Mouse (Mus musculus): ENCODE results near the gene Nckap5. TPM values are rescaled to one million over a fixed set of nuclear protein-coding genes. Genes with fewer than 3 reads are reported as not detected.

Nckap5 gene
- total and polyA plus RNA-seq, 2 experiments = 0.37 to 0.70 TPM

GRCm38 (mm10) chr1:126504717-126505116 lies 325.9 kb downstream of the Nckap5 start:
- TF ChIP-seq POLR2A (IDR thresholded peaks at IDR 0.05; ENCODE audit: extremely low read depth, insufficient read depth, low read length) (no peak), CTCF (IDR thresholded peaks at IDR 0.05; ENCODE audit: low read depth, low read length) (no peak)
- no peaks in the 10 kb centered on the region for H3K79me2 ChIP-seq (ENCODE audit: control insufficient read depth, insufficient read depth, low read length)

GRCm38 (mm10) chr1:126502741-126503140 lies 327.9 kb downstream of the Nckap5 start:
- Histone ChIP-seq H3K9ac (ENCODE audit: low read depth, low read length) (no peak overlapping the region), H3K4me3 (ENCODE audit: insufficient read depth, low read depth, low read length) (no peak overlapping the region), H3K79me2 (ENCODE audit: control insufficient read depth, insufficient read depth, low read length) (no peaks in the 10 kb centered on the region), H3K36me3 (ENCODE audit: control insufficient read depth, insufficient read depth, low read length) (no peaks in the 10 kb centered on the region), H3K27me3 (ENCODE audit: control insufficient read depth, insufficient read depth, low read length) (no peaks in the 10 kb centered on the region), H3K4me1 (ENCODE audit: control insufficient read depth, insufficient read depth, low read length) (no peaks in the 10 kb centered on the region), H3K27ac (replicated peaks; ENCODE audit: insufficient read depth, low read depth, low read length) (no peak overlapping the region)
- 69% methylated on average over 2 of the region's 2 CpGs for WGBS
- no peak for DNase-seq (ENCODE audit: extremely low read depth, low read depth, low spot score)
- TF ChIP-seq POLR2A (IDR thresholded peaks at IDR 0.05; ENCODE audit: extremely low read depth, insufficient read depth, low read length) = no peak

More at GRCm38 (mm10) chr1:126504717-126505116, 325.9 kb downstream of the Nckap5 start:
- H3K4me3 ChIP-seq (ENCODE audit: insufficient read depth, low read depth, low read length) = no peak overlapping the region
- H3K27me3 ChIP-seq (ENCODE audit: control insufficient read depth, insufficient read depth, low read length) = no peaks in the 10 kb centered on the region
- DNase-seq (ENCODE audit: extremely low read depth, low read depth, low spot score) = no peak
- no peak overlapping the region for H3K27ac ChIP-seq (replicated peaks; ENCODE audit: insufficient read depth, low read depth, low read length)
- no peaks in the 10 kb centered on the region for H3K4me1 ChIP-seq (ENCODE audit: control insufficient read depth, insufficient read depth, low read length)
- H3K9ac ChIP-seq (ENCODE audit: low read depth, low read length) = no peak overlapping the region
- H3K36me3 ChIP-seq (ENCODE audit: control insufficient read depth, insufficient read depth, low read length) = no peaks in the 10 kb centered on the region
- 88% methylated on average over 4 of the region's 4 CpGs for WGBS

DNA sequence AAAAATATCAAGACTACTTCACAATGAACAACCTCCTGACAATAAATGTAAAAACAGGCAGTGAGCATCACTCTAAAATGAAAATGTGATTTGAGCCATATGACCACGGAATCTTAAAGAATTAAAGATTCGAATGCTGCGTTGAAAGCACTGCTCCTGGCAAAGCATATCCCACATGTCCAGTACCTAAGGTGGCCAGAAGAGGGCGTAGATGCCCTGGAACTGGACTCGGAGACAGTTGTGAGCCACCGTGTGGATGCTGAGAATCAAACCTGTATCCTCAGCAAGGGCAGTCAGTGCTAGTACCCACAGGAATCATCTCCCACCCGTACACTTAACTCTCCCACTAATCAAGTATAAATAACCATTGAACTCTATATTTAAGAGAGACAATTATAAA lies 333.9 kb downstream of the Nckap5 start:
- H3K9ac ChIP-seq (ENCODE audit: low read depth, low read length) = no peak overlapping the region
- 87% methylated on average over 7 of the region's 7 CpGs for WGBS
- peaks cover 4% of the 10 kb centered on the region for H3K27me3 ChIP-seq (ENCODE audit: control insufficient read depth, insufficient read depth, low read length)
- H3K4me3 ChIP-seq (ENCODE audit: insufficient read depth, low read depth, low read length) = no peak overlapping the region
- no peak overlapping the region for H3K27ac ChIP-seq (replicated peaks; ENCODE audit: insufficient read depth, low read depth, low read length)
- H3K4me1 ChIP-seq (ENCODE audit: control insufficient read depth, insufficient read depth, low read length) = no peaks in the 10 kb centered on the region
- no peak for DNase-seq (ENCODE audit: extremely low read depth, low read depth, low spot score)
- H3K36me3 ChIP-seq (ENCODE audit: control insufficient read depth, insufficient read depth, low read length) = no peaks in the 10 kb centered on the region
- TF ChIP-seq POLR2A (IDR thresholded peaks at IDR 0.05; ENCODE audit: extremely low read depth, insufficient read depth, low read length) = no peak
- TF ChIP-seq CTCF (IDR thresholded peaks at IDR 0.05; ENCODE audit: low read depth, low read length) = 0 out of 2 replicates have a peak, but pooled peaks have one; percentile 11
- H3K79me2 ChIP-seq (ENCODE audit: control insufficient read depth, insufficient read depth, low read length) = no peaks in the 10 kb centered on the region

DNA sequence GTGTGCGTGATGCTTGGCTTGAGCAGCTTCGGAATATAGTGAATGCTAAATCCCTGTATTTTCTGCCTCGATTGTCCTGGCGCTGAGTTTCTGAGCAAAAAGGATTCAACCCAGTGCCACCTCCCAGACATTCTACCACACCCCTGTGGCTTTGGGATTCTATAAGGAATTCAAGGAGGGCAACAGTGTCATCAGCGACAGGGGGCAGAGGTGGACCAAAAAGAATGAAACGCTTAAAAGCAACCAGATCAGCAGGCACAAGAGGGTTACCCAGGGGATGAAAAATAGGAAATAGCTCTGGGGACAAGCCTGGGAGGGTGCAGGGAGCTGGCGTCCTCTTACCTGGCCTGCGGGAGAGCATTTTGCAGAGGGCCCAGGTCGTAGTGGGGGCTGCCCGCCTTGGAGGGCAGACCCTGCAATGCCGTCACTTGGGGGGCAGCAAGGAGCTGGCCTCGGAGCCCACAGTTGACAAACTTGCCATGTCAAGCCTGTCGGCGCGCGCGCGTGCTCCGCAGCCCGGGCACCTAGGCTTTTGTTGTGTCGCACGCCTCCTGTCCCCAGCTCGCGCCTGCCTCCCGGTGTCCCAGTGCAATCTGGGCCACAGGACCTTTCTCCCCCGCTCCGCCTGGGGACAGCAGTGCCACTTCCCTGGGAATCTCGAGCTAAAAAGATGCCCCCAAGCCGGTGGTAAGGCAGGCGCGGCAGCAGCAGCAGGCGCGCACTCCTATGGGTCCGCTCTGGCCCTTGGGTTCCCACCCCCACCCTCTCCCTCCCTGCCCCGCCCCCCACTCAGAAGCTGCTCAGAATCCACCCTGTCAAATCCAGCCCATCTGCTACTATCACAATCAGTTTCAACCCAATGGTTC lies 338.2 kb downstream of the Nckap5 start:
- TF ChIP-seq CTCF (IDR thresholded peaks at IDR 0.05; ENCODE audit: low read depth, low read length) (no peak), POLR2A (IDR thresholded peaks at IDR 0.05; ENCODE audit: extremely low read depth, insufficient read depth, low read length) (no peak)
- Histone ChIP-seq H3K36me3 (ENCODE audit: control insufficient read depth, insufficient read depth, low read length) (no peaks in the 10 kb centered on the region), H3K27me3 (ENCODE audit: control insufficient read depth, insufficient read depth, low read length) (peaks cover 4% of the 10 kb centered on the region), H3K4me1 (ENCODE audit: control insufficient read depth, insufficient read depth, low read length) (no peaks in the 10 kb centered on the region), H3K4me3 (ENCODE audit: insufficient read depth, low read depth, low read length) (peak overlapping the region; percentile 61), H3K79me2 (ENCODE audit: control insufficient read depth, insufficient read depth, low read length) (no peaks in the 10 kb centered on the region), H3K27ac (replicated peaks; ENCODE audit: insufficient read depth, low read depth, low read length) (peak overlapping the region; percentile 16; the same call in 1 of the 2 replicates), H3K9ac (ENCODE audit: low read depth, low read length) (peak overlapping the region; percentile 54)
- WGBS = 11% methylated on average over 35 of the region's 35 CpGs
- DNase-seq (ENCODE audit: extremely low read depth, low read depth, low spot score) = no peak

- no peaks in the 10 kb centered on the region for H3K79me2 ChIP-seq (ENCODE audit: control insufficient read depth, insufficient read depth, low read length)
- no peak for TF ChIP-seq POLR2A (IDR thresholded peaks at IDR 0.05; ENCODE audit: extremely low read depth, insufficient read depth, low read length)
- no peak for TF ChIP-seq CTCF (IDR thresholded peaks at IDR 0.05; ENCODE audit: low read depth, low read length)
- H3K27ac ChIP-seq (replicated peaks; ENCODE audit: insufficient read depth, low read depth, low read length) = no peak overlapping the region
- no peaks in the 10 kb centered on the region for H3K4me1 ChIP-seq (ENCODE audit: control insufficient read depth, insufficient read depth, low read length)
- no peak overlapping the region for H3K9ac ChIP-seq (ENCODE audit: low read depth, low read length)
- H3K27me3 ChIP-seq (ENCODE audit: control insufficient read depth, insufficient read depth, low read length) = peaks cover 4% of the 10 kb centered on the region
- no peak overlapping the region for H3K4me3 ChIP-seq (ENCODE audit: insufficient read depth, low read depth, low read length)
- WGBS = 95% methylated on average over 5 of the region's 5 CpGs
- no peaks in the 10 kb centered on the region for H3K36me3 ChIP-seq (ENCODE audit: control insufficient read depth, insufficient read depth, low read length)
- DNase-seq (ENCODE audit: extremely low read depth, low read depth, low spot score) = no peak
Observed at GRCm38 (mm10) chr1:126491412-126491811, 339.2 kb downstream of the Nckap5 start.

- no peak for DNase-seq (ENCODE audit: extremely low read depth, low read depth, low spot score)
- Histone ChIP-seq H3K27me3 (ENCODE audit: control insufficient read depth, insufficient read depth, low read length) (peaks cover 4% of the 10 kb centered on the region), H3K79me2 (ENCODE audit: control insufficient read depth, insufficient read depth, low read length) (no peaks in the 10 kb centered on the region), H3K4me3 (ENCODE audit: insufficient read depth, low read depth, low read length) (no peak overlapping the region), H3K36me3 (ENCODE audit: control insufficient read depth, insufficient read depth, low read length) (no peaks in the 10 kb centered on the region), H3K4me1 (ENCODE audit: control insufficient read depth, insufficient read depth, low read length) (no peaks in the 10 kb centered on the region), H3K9ac (ENCODE audit: low read depth, low read length) (no peak overlapping the region), H3K27ac (replicated peaks; ENCODE audit: insufficient read depth, low read depth, low read length) (no peak overlapping the region)
- 62% methylated on average over 6 of the region's 6 CpGs for WGBS
- TF ChIP-seq CTCF (IDR thresholded peaks at IDR 0.05; ENCODE audit: low read depth, low read length) (no peak), POLR2A (IDR thresholded peaks at IDR 0.05; ENCODE audit: extremely low read depth, insufficient read depth, low read length) (no peak)
Observed at GRCm38 (mm10) chr1:126490256-126490655, 340.3 kb downstream of the Nckap5 start.

Data from liver, adult 2 months (tissue).